Mouse (Mus musculus): ENCODE results near the gene Pcsk6. TPM values are rescaled to one million over a fixed set of nuclear protein-coding genes. Genes with fewer than 3 reads are reported as not detected.

Gene Pcsk6
- polyA plus RNA-seq (2012; fragmentation: generic; extraction: Trizol), result under 1 TPM; 0.08 to 0.61 TPM

GRCm38 (mm10) chr7:65861591-65862472, at the start of gene Pcsk6:
TSS of gene Pcsk6 (plus strand) at chr7:65861734.

GRCm38 (mm10) chr7:66043552-66044459, 182.3 kb downstream of the Pcsk6 start, which contains the start of gene Gm45213:
TSS of gene Gm45213 (plus strand) at chr7:66043602.

GRCm38 (mm10) chr7:66058703-66059102, 197.2 kb downstream of the Pcsk6 start, which contains the start of gene Snrpa1:
TSS of gene Snrpa1 (plus strand) at chr7:66059003.

GRCm38 (mm10) chr7:66079364-66080230, 218.1 kb downstream of the Pcsk6 start, which contains the start of gene Selenos:
TSS of gene Selenos (plus strand) at chr7:66079649.

Other genes with a start within 250 kb of the Pcsk6 start
- gene Tarsl2, start 216.8 kb upstream of the Pcsk6 start, polyA plus RNA-seq (2012; fragmentation: generic; extraction: Trizol), result 1 to 10 TPM in 1 of 2 experiments, under 1 TPM in 1; 0.49 to 4.4 TPM
- 10 to 100 TPM; 38.1 to 49.9 TPM for gene Tm2d3, start 170.6 kb upstream of the Pcsk6 start, polyA plus RNA-seq (2012; fragmentation: generic; extraction: Trizol)
- gene Gm45213, start 181.9 kb downstream of the Pcsk6 start, polyA plus RNA-seq (2012; fragmentation: generic; extraction: Trizol), result not detected
- gene Snrpa1, start 197.3 kb downstream of the Pcsk6 start, polyA plus RNA-seq (2012; fragmentation: generic; extraction: Trizol), result 10 to 100 TPM; 42.3 to 51.9 TPM
- 10 to 100 TPM in 1 of 2 experiments, 1 to 10 TPM in 1; 7.0 to 80.0 TPM for gene Selenos, start 217.9 kb downstream of the Pcsk6 start, polyA plus RNA-seq (2012; fragmentation: generic; extraction: Trizol)
- gene Chsy1, start 247.8 kb downstream of the Pcsk6 start, polyA plus RNA-seq (2012; fragmentation: generic; extraction: Trizol), result 10 to 100 TPM in 1 of 2 experiments, 1 to 10 TPM in 1; 1.3 to 13.7 TPM